Mouse (Mus musculus): ENCODE measurements around the gene Ptprq. TPM values are rescaled to one million over a fixed set of nuclear protein-coding genes. Genes with fewer than 3 reads are reported as not detected.

The Ptprq gene
- 0.07 and 0.08 TPM in 2 replicates for polyA plus RNA-seq (2014; fragmentation: Nextera tagmentation; extraction: Ambion mirVana)

GRCm38 (mm10) chr10:107719806-107720205 lies at the start of gene Ptprq:
Gene Ptprq (minus strand): TSS chr10:107720051.
- WGBS, result 73% methylated on average over 1 of the region's 1 CpGs
- DNase-seq (ENCODE audit: low spot score) (no peak), ATAC-seq (replicated peaks; ENCODE audit: insufficient number of reproducible peaks, low FRiP score, low TSS enrichment, low read depth) (no peak)
- H3K36me3 ChIP-seq (replicated peaks; ENCODE audit: control insufficient read depth, insufficient read depth, low read depth, low read length), result no peaks in the 10 kb centered on the region
- H3K27me3 ChIP-seq (ENCODE audit: control insufficient read depth, insufficient read depth, low read length), result no peaks in the 10 kb centered on the region
- no peaks in the 10 kb centered on the region for H3K4me1 ChIP-seq (ENCODE audit: control insufficient read depth, insufficient read depth, low read length)
- H3K4me3 ChIP-seq (ENCODE audit: low read depth, low read length), result no peak within 1 kb of the TSS
- H3K9me3 ChIP-seq (replicated peaks; ENCODE audit: control insufficient read depth, low read length), result no peaks in the 10 kb centered on the region
- no peak within 1 kb of the TSS for H3K27ac ChIP-seq (replicated peaks; ENCODE audit: low read depth, low read length)
- no peak within 1 kb of the TSS for H3K4me2 ChIP-seq (ENCODE audit: low read depth, low read length)
- H3K9ac ChIP-seq (replicated peaks; ENCODE audit: low read length), result no peak within 1 kb of the TSS

GRCm38 (mm10) chr10:107759624-107760023 lies 39.8 kb upstream of the Ptprq start:
- 74% methylated on average over 1 of the region's 1 CpGs for WGBS
- Histone ChIP-seq H3K9ac (replicated peaks; ENCODE audit: low read length) (no peak overlapping the region), H3K4me2 (ENCODE audit: low read depth, low read length) (no peak overlapping the region), H3K4me3 (ENCODE audit: low read depth, low read length) (no peak overlapping the region), H3K36me3 (replicated peaks; ENCODE audit: control insufficient read depth, insufficient read depth, low read depth, low read length) (no peaks in the 10 kb centered on the region), H3K9me3 (replicated peaks; ENCODE audit: control insufficient read depth, low read length) (no peaks in the 10 kb centered on the region), H3K27me3 (ENCODE audit: control insufficient read depth, insufficient read depth, low read length) (no peaks in the 10 kb centered on the region), H3K27ac (replicated peaks; ENCODE audit: low read depth, low read length) (no peak overlapping the region), H3K4me1 (ENCODE audit: control insufficient read depth, insufficient read depth, low read length) (no peaks in the 10 kb centered on the region)
- DNase-seq (ENCODE audit: low spot score) (no peak), ATAC-seq (replicated peaks; ENCODE audit: insufficient number of reproducible peaks, low FRiP score, low TSS enrichment, low read depth) (no peak)

GRCm38 (mm10) chr10:107753471-107753870 lies 33.6 kb upstream of the Ptprq start:
- ATAC-seq (replicated peaks; ENCODE audit: insufficient number of reproducible peaks, low FRiP score, low TSS enrichment, low read depth) (no peak), DNase-seq (ENCODE audit: low spot score) (no peak)
- H3K9ac ChIP-seq (replicated peaks; ENCODE audit: low read length), result no peak overlapping the region
- no peaks in the 10 kb centered on the region for H3K36me3 ChIP-seq (replicated peaks; ENCODE audit: control insufficient read depth, insufficient read depth, low read depth, low read length)
- no peaks in the 10 kb centered on the region for H3K27me3 ChIP-seq (ENCODE audit: control insufficient read depth, insufficient read depth, low read length)
- H3K4me3 ChIP-seq (ENCODE audit: low read depth, low read length), result no peak overlapping the region
- WGBS, result 88% methylated on average over 3 of the region's 3 CpGs
- H3K9me3 ChIP-seq (replicated peaks; ENCODE audit: control insufficient read depth, low read length), result no peaks in the 10 kb centered on the region
- no peak overlapping the region for H3K27ac ChIP-seq (replicated peaks; ENCODE audit: low read depth, low read length)
- H3K4me1 ChIP-seq (ENCODE audit: control insufficient read depth, insufficient read depth, low read length), result no peaks in the 10 kb centered on the region; the same call in 1 of the 2 replicates
- no peak overlapping the region for H3K4me2 ChIP-seq (ENCODE audit: low read depth, low read length)

- 28% methylated on average over 15 of the region's 15 CpGs for whole genome bisulfite sequencing
Observed at GRCm38 (mm10) chr10:107752351-107753143, 32.7 kb upstream of the Ptprq start.

GRCm38 (mm10) chr10:107751944-107752343 lies 32.1 kb upstream of the Ptprq start:
- no peak for DNase-seq (ENCODE audit: low spot score)
- Histone ChIP-seq H3K4me1 (ENCODE audit: control insufficient read depth, insufficient read depth, low read length) (no peaks in the 10 kb centered on the region; the same call in 1 of the 2 replicates), H3K27me3 (ENCODE audit: control insufficient read depth, insufficient read depth, low read length) (no peaks in the 10 kb centered on the region), H3K36me3 (replicated peaks; ENCODE audit: control insufficient read depth, insufficient read depth, low read depth, low read length) (no peaks in the 10 kb centered on the region), H3K4me3 (ENCODE audit: low read depth, low read length) (no peak overlapping the region), H3K27ac (replicated peaks; ENCODE audit: low read depth, low read length) (no peak overlapping the region), H3K4me2 (ENCODE audit: low read depth, low read length) (no peak overlapping the region), H3K9ac (replicated peaks; ENCODE audit: low read length) (no peak overlapping the region), H3K9me3 (replicated peaks; ENCODE audit: control insufficient read depth, low read length) (no peaks in the 10 kb centered on the region)
- ATAC-seq (replicated peaks; ENCODE audit: insufficient number of reproducible peaks, low FRiP score, low TSS enrichment, low read depth), result peak; percentile 16; the same call in 1 of the 2 replicates
- WGBS, result 37% methylated on average over 6 of the region's 6 CpGs

More at GRCm38 (mm10) chr10:107752351-107753143, 32.7 kb upstream of the Ptprq start:
- no peak overlapping the region for H3K9ac ChIP-seq (replicated peaks; ENCODE audit: low read length)
- peak overlapping the region; percentile 10; the same call in 1 of the 2 replicates for H3K4me2 ChIP-seq (ENCODE audit: low read depth, low read length)
- no peak overlapping the region for H3K4me3 ChIP-seq (ENCODE audit: low read depth, low read length)
- H3K9me3 ChIP-seq (replicated peaks; ENCODE audit: control insufficient read depth, low read length), result no peaks in the 10 kb centered on the region
- H3K27ac ChIP-seq (replicated peaks; ENCODE audit: low read depth, low read length), result no peak overlapping the region
- peak; percentile 83 for ATAC-seq (replicated peaks; ENCODE audit: insufficient number of reproducible peaks, low FRiP score, low TSS enrichment, low read depth)
- no peaks in the 10 kb centered on the region for H3K36me3 ChIP-seq (replicated peaks; ENCODE audit: control insufficient read depth, insufficient read depth, low read depth, low read length)
- DNase-seq (ENCODE audit: low spot score), result peak; percentile 61
- no peaks in the 10 kb centered on the region for H3K27me3 ChIP-seq (ENCODE audit: control insufficient read depth, insufficient read depth, low read length)
- H3K4me1 ChIP-seq (ENCODE audit: control insufficient read depth, insufficient read depth, low read length), result no peaks in the 10 kb centered on the region; the same call in 1 of the 2 replicates

GRCm38 (mm10) chr10:107747566-107747965 lies 27.7 kb upstream of the Ptprq start:
- no peak overlapping the region for H3K27ac ChIP-seq (replicated peaks; ENCODE audit: low read depth, low read length)
- DNase-seq (ENCODE audit: low spot score), result peak; percentile 75
- no peak for ATAC-seq (replicated peaks; ENCODE audit: insufficient number of reproducible peaks, low FRiP score, low TSS enrichment, low read depth)

GRCm38 (mm10) chr10:107746717-107747116 lies 26.9 kb upstream of the Ptprq start:
- no peak overlapping the region for H3K4me2 ChIP-seq (ENCODE audit: low read depth, low read length)
- no peaks in the 10 kb centered on the region for H3K27me3 ChIP-seq (ENCODE audit: control insufficient read depth, insufficient read depth, low read length)
- H3K36me3 ChIP-seq (replicated peaks; ENCODE audit: control insufficient read depth, insufficient read depth, low read depth, low read length), result no peaks in the 10 kb centered on the region
- no peaks in the 10 kb centered on the region for H3K4me1 ChIP-seq (ENCODE audit: control insufficient read depth, insufficient read depth, low read length)
- no peak overlapping the region for H3K4me3 ChIP-seq (ENCODE audit: low read depth, low read length)
- H3K27ac ChIP-seq (replicated peaks; ENCODE audit: low read depth, low read length), result no peak overlapping the region
- ATAC-seq (replicated peaks; ENCODE audit: insufficient number of reproducible peaks, low FRiP score, low TSS enrichment, low read depth) (0 out of 2 replicates have a peak, but pooled peaks have one; percentile 62), DNase-seq (ENCODE audit: low spot score) (no peak)
- H3K9ac ChIP-seq (replicated peaks; ENCODE audit: low read length), result no peak overlapping the region
- no peaks in the 10 kb centered on the region for H3K9me3 ChIP-seq (replicated peaks; ENCODE audit: control insufficient read depth, low read length)
- WGBS, result 22% methylated on average over 9 of the region's 9 CpGs

More at GRCm38 (mm10) chr10:107747566-107747965, 27.7 kb upstream of the Ptprq start:
- WGBS, result 19% methylated on average over 5 of the region's 5 CpGs
- Histone ChIP-seq H3K4me1 (ENCODE audit: control insufficient read depth, insufficient read depth, low read length) (no peaks in the 10 kb centered on the region; the same call in 1 of the 2 replicates), H3K9me3 (replicated peaks; ENCODE audit: control insufficient read depth, low read length) (no peaks in the 10 kb centered on the region), H3K9ac (replicated peaks; ENCODE audit: low read length) (no peak overlapping the region), H3K4me3 (ENCODE audit: low read depth, low read length) (no peak overlapping the region), H3K27me3 (ENCODE audit: control insufficient read depth, insufficient read depth, low read length) (no peaks in the 10 kb centered on the region), H3K36me3 (replicated peaks; ENCODE audit: control insufficient read depth, insufficient read depth, low read depth, low read length) (no peaks in the 10 kb centered on the region), H3K4me2 (ENCODE audit: low read depth, low read length) (no peak overlapping the region)

GRCm38 (mm10) chr10:107739815-107740214 lies 20.0 kb upstream of the Ptprq start:
- 65% methylated on average over 5 of the region's 5 CpGs for WGBS
- Histone ChIP-seq H3K27ac (replicated peaks; ENCODE audit: low read depth, low read length) (no peak overlapping the region), H3K9me3 (replicated peaks; ENCODE audit: control insufficient read depth, low read length) (no peaks in the 10 kb centered on the region), H3K36me3 (replicated peaks; ENCODE audit: control insufficient read depth, insufficient read depth, low read depth, low read length) (no peaks in the 10 kb centered on the region), H3K4me3 (ENCODE audit: low read depth, low read length) (no peak overlapping the region), H3K4me1 (ENCODE audit: control insufficient read depth, insufficient read depth, low read length) (no peaks in the 10 kb centered on the region), H3K4me2 (ENCODE audit: low read depth, low read length) (no peak overlapping the region), H3K27me3 (ENCODE audit: control insufficient read depth, insufficient read depth, low read length) (no peaks in the 10 kb centered on the region), H3K9ac (replicated peaks; ENCODE audit: low read length) (no peak overlapping the region)
- DNase-seq (ENCODE audit: low spot score) (no peak), ATAC-seq (replicated peaks; ENCODE audit: insufficient number of reproducible peaks, low FRiP score, low TSS enrichment, low read depth) (no peak)

Measured in embryonic facial prominence, embryonic 11.5 days (tissue).